Mouse (Mus musculus): Measurements from ENCODE around the gene Shc1. TPM values are rescaled to one million over a fixed set of nuclear protein-coding genes. Genes with fewer than 3 reads are reported as not detected.
A peak's percentile ranks its signal among the peaks of the same experiment; 100 is the strongest.

The Shc1 gene
- total and polyA plus RNA-seq, 2 experiments, result 37.7 to 56.8 TPM

GRCm38 (mm10) chr3:89449541-89449940 is 31.3 kb downstream of the Shc1 start:
- Histone ChIP-seq H3K36me3 (ENCODE audit: control insufficient read depth, insufficient read depth, low read length) (no peaks in the 10 kb centered on the region), H3K9ac (ENCODE audit: low read depth, low read length) (no peak overlapping the region), H3K27ac (replicated peaks; ENCODE audit: insufficient read depth, low read depth, low read length) (no peak overlapping the region), H3K79me2 (ENCODE audit: control insufficient read depth, insufficient read depth, low read length) (no peaks in the 10 kb centered on the region), H3K27me3 (ENCODE audit: control insufficient read depth, insufficient read depth, low read length) (no peaks in the 10 kb centered on the region), H3K4me1 (ENCODE audit: control insufficient read depth, insufficient read depth, low read length) (no peaks in the 10 kb centered on the region), H3K4me3 (ENCODE audit: insufficient read depth, low read depth, low read length) (no peak overlapping the region)
- WGBS, result 24% methylated on average over 7 of the region's 7 CpGs
- TF ChIP-seq CTCF (IDR thresholded peaks at IDR 0.05; ENCODE audit: low read depth, low read length), result peak; percentile 95
- no peak for TF ChIP-seq POLR2A (IDR thresholded peaks at IDR 0.05; ENCODE audit: extremely low read depth, insufficient read depth, low read length)
- peak; percentile 73 for DNase-seq (ENCODE audit: extremely low read depth, low read depth, low spot score)

- TF ChIP-seq CTCF (IDR thresholded peaks at IDR 0.05; ENCODE audit: low read depth, low read length) (no peak), POLR2A (IDR thresholded peaks at IDR 0.05; ENCODE audit: extremely low read depth, insufficient read depth, low read length) (no peak)
Measured at GRCm38 (mm10) chr3:89451916-89452315, 33.7 kb downstream of the Shc1 start.

GRCm38 (mm10) chr3:89454401-89455177 is 36.3 kb downstream of the Shc1 start, which contains the start of gene Pmvk:
Pmvk (plus strand) TSS chr3:89454541.
- Histone ChIP-seq H3K9ac (ENCODE audit: low read depth, low read length) (no peak within 1 kb of the TSS), H3K4me1 (ENCODE audit: control insufficient read depth, insufficient read depth, low read length) (peaks cover 5% of the 10 kb centered on the region; the same call in 1 of the 2 replicates), H3K79me2 (ENCODE audit: control insufficient read depth, insufficient read depth, low read length) (no peaks in the 10 kb centered on the region), H3K27ac (replicated peaks; ENCODE audit: insufficient read depth, low read depth, low read length) (no peak within 1 kb of the TSS), H3K4me3 (ENCODE audit: insufficient read depth, low read depth, low read length) (no peak within 1 kb of the TSS), H3K36me3 (ENCODE audit: control insufficient read depth, insufficient read depth, low read length) (no peaks in the 10 kb centered on the region), H3K27me3 (ENCODE audit: control insufficient read depth, insufficient read depth, low read length) (no peaks in the 10 kb centered on the region)
- WGBS, result 73% methylated on average over 10 of the region's 10 CpGs
- no peak for DNase-seq (ENCODE audit: extremely low read depth, low read depth, low spot score)
- TF ChIP-seq POLR2A (IDR thresholded peaks at IDR 0.05; ENCODE audit: extremely low read depth, insufficient read depth, low read length) (no peak), CTCF (IDR thresholded peaks at IDR 0.05; ENCODE audit: low read depth, low read length) (no peak)

More at GRCm38 (mm10) chr3:89451916-89452315, 33.7 kb downstream of the Shc1 start:
- Histone ChIP-seq H3K4me1 (ENCODE audit: control insufficient read depth, insufficient read depth, low read length) (peaks cover 1% of the 10 kb centered on the region; the same call in 1 of the 2 replicates), H3K9ac (ENCODE audit: low read depth, low read length) (no peak overlapping the region), H3K79me2 (ENCODE audit: control insufficient read depth, insufficient read depth, low read length) (no peaks in the 10 kb centered on the region), H3K27me3 (ENCODE audit: control insufficient read depth, insufficient read depth, low read length) (no peaks in the 10 kb centered on the region), H3K27ac (replicated peaks; ENCODE audit: insufficient read depth, low read depth, low read length) (no peak overlapping the region), H3K36me3 (ENCODE audit: control insufficient read depth, insufficient read depth, low read length) (no peaks in the 10 kb centered on the region), H3K4me3 (ENCODE audit: insufficient read depth, low read depth, low read length) (no peak overlapping the region)
- 92% methylated on average over 1 of the region's 1 CpGs for WGBS
- DNase-seq (ENCODE audit: extremely low read depth, low read depth, low spot score), result no peak

- no peak for TF ChIP-seq CTCF (IDR thresholded peaks at IDR 0.05; ENCODE audit: low read depth, low read length)
- no peak for TF ChIP-seq POLR2A (IDR thresholded peaks at IDR 0.05; ENCODE audit: extremely low read depth, insufficient read depth, low read length)
- Histone ChIP-seq H3K27me3 (ENCODE audit: control insufficient read depth, insufficient read depth, low read length) (no peaks in the 10 kb centered on the region), H3K27ac (replicated peaks; ENCODE audit: insufficient read depth, low read depth, low read length) (no peak overlapping the region), H3K9ac (ENCODE audit: low read depth, low read length) (no peak overlapping the region), H3K36me3 (ENCODE audit: control insufficient read depth, insufficient read depth, low read length) (no peaks in the 10 kb centered on the region), H3K79me2 (ENCODE audit: control insufficient read depth, insufficient read depth, low read length) (no peaks in the 10 kb centered on the region), H3K4me3 (ENCODE audit: insufficient read depth, low read depth, low read length) (no peak overlapping the region), H3K4me1 (ENCODE audit: control insufficient read depth, insufficient read depth, low read length) (peaks cover 11% of the 10 kb centered on the region; the same call in 1 of the 2 replicates)
- WGBS, result 92% methylated on average over 1 of the region's 1 CpGs
- DNase-seq (ENCODE audit: extremely low read depth, low read depth, low spot score), result no peak
Measured at GRCm38 (mm10) chr3:89455786-89456285, 37.6 kb downstream of the Shc1 start.

- Histone ChIP-seq H3K79me2 (ENCODE audit: control insufficient read depth, insufficient read depth, low read length) (no peaks in the 10 kb centered on the region), H3K4me1 (ENCODE audit: control insufficient read depth, insufficient read depth, low read length) (peaks cover 11% of the 10 kb centered on the region; the same call in 1 of the 2 replicates), H3K9ac (ENCODE audit: low read depth, low read length) (no peak overlapping the region), H3K27me3 (ENCODE audit: control insufficient read depth, insufficient read depth, low read length) (no peaks in the 10 kb centered on the region), H3K36me3 (ENCODE audit: control insufficient read depth, insufficient read depth, low read length) (no peaks in the 10 kb centered on the region; the same call in 1 of the 2 replicates), H3K27ac (replicated peaks; ENCODE audit: insufficient read depth, low read depth, low read length) (no peak overlapping the region), H3K4me3 (ENCODE audit: insufficient read depth, low read depth, low read length) (no peak overlapping the region)
- TF ChIP-seq POLR2A (IDR thresholded peaks at IDR 0.05; ENCODE audit: extremely low read depth, insufficient read depth, low read length), result no peak
- peak; percentile 88 for TF ChIP-seq CTCF (IDR thresholded peaks at IDR 0.05; ENCODE audit: low read depth, low read length)
- DNase-seq (ENCODE audit: extremely low read depth, low read depth, low spot score), result peak; percentile 51
- 40% methylated on average over 10 of the region's 10 CpGs for WGBS
Measured at GRCm38 (mm10) chr3:89456726-89457665, 38.8 kb downstream of the Shc1 start.
